Mouse (Mus musculus): ENCODE measurements around the gene Efr3b. TPM values are rescaled to one million over a fixed set of nuclear protein-coding genes. Genes with fewer than 3 reads are reported as not detected.

Gene Efr3b
- polyA plus RNA-seq, 1 experiment from 2014 or later, result 0.92 TPM

- Histone ChIP-seq H3K27ac (no peak overlapping the region), H3K36me3 (ENCODE audit: inconsistent target) (no peaks in the 10 kb centered on the region), H3K4me3 (ENCODE audit: inconsistent target) (no peak overlapping the region), H3K79me2 (ENCODE audit: inconsistent target) (no peaks in the 10 kb centered on the region)
- WGBS (ENCODE audit: missing documents), result 59% methylated on average over 4 of the region's 4 CpGs
Observed at GRCm38 (mm10) chr12:4054845-4055244, 16.1 kb upstream of the Efr3b start.

- Histone ChIP-seq H3K79me2 (ENCODE audit: inconsistent target) (no peaks in the 10 kb centered on the region), H3K4me3 (ENCODE audit: inconsistent target) (no peak overlapping the region), H3K36me3 (ENCODE audit: inconsistent target) (no peaks in the 10 kb centered on the region), H3K27ac (no peak overlapping the region)
- 83% methylated on average over 3 of the region's 3 CpGs for WGBS (ENCODE audit: missing documents)
Observed at GRCm38 (mm10) chr12:4053643-4054042, 14.9 kb upstream of the Efr3b start.

GRCm38 (mm10) chr12:4050861-4051425 is 12.2 kb upstream of the Efr3b start:
- 86% methylated on average over 9 of the region's 9 CpGs for WGBS (ENCODE audit: missing documents)
- H3K79me2 ChIP-seq (ENCODE audit: inconsistent target), result no peaks in the 10 kb centered on the region
- H3K4me3 ChIP-seq (ENCODE audit: inconsistent target), result no peak overlapping the region
- H3K36me3 ChIP-seq (ENCODE audit: inconsistent target), result no peaks in the 10 kb centered on the region
- H3K27ac ChIP-seq, result no peak overlapping the region

GRCm38 (mm10) chr12:4048031-4048430 is 9.3 kb upstream of the Efr3b start:
- Histone ChIP-seq H3K4me3 (ENCODE audit: inconsistent target) (no peak overlapping the region), H3K79me2 (ENCODE audit: inconsistent target) (no peaks in the 10 kb centered on the region), H3K36me3 (ENCODE audit: inconsistent target) (no peaks in the 10 kb centered on the region), H3K27ac (no peak overlapping the region)
- 13% methylated on average over 6 of the region's 6 CpGs for WGBS (ENCODE audit: missing documents)

- Histone ChIP-seq H3K4me3 (ENCODE audit: inconsistent target) (no peak overlapping the region), H3K27ac (no peak overlapping the region), H3K36me3 (ENCODE audit: inconsistent target) (no peaks in the 10 kb centered on the region), H3K79me2 (ENCODE audit: inconsistent target) (no peaks in the 10 kb centered on the region)
- WGBS (ENCODE audit: missing documents), result 50% methylated on average over 1 of the region's 1 CpGs
Observed at GRCm38 (mm10) chr12:4045992-4046391, 7.3 kb upstream of the Efr3b start.

- H3K79me2 ChIP-seq (ENCODE audit: inconsistent target), result no peaks in the 10 kb centered on the region
- no peaks in the 10 kb centered on the region for H3K36me3 ChIP-seq (ENCODE audit: inconsistent target)
- H3K27ac ChIP-seq, result no peak overlapping the region
- no peak overlapping the region for H3K4me3 ChIP-seq (ENCODE audit: inconsistent target)
- WGBS (ENCODE audit: missing documents), result 77% methylated on average over 5 of the region's 5 CpGs
Observed at GRCm38 (mm10) chr12:4042411-4042810, 3.7 kb upstream of the Efr3b start.

GRCm38 (mm10) chr12:4039046-4039445 is 331 bp upstream of the Efr3b start:
- H3K4me3 ChIP-seq (ENCODE audit: inconsistent target), result no peak overlapping the region
- no peaks in the 10 kb centered on the region for H3K79me2 ChIP-seq (ENCODE audit: inconsistent target)
- H3K36me3 ChIP-seq (ENCODE audit: inconsistent target), result no peaks in the 10 kb centered on the region
- WGBS (ENCODE audit: missing documents), result 11% methylated on average over 6 of the region's 13 CpGs
- no peak overlapping the region for H3K27ac ChIP-seq

- Histone ChIP-seq H3K4me3 (ENCODE audit: inconsistent target) (no peak overlapping the region), H3K27ac (no peak overlapping the region), H3K36me3 (ENCODE audit: inconsistent target) (no peaks in the 10 kb centered on the region), H3K79me2 (ENCODE audit: inconsistent target) (no peaks in the 10 kb centered on the region)
- 48% methylated on average over 5 of the region's 5 CpGs for WGBS (ENCODE audit: missing documents)
Observed at GRCm38 (mm10) chr12:4037511-4037910, 1.2 kb downstream of the Efr3b start.

- H3K79me2 ChIP-seq (ENCODE audit: inconsistent target), result no peaks in the 10 kb centered on the region
- WGBS (ENCODE audit: missing documents), result 93% methylated on average over 5 of the region's 5 CpGs
- H3K27ac ChIP-seq, result no peak overlapping the region
- no peak overlapping the region for H3K4me3 ChIP-seq (ENCODE audit: inconsistent target)
- H3K36me3 ChIP-seq (ENCODE audit: inconsistent target), result no peaks in the 10 kb centered on the region
Observed at GRCm38 (mm10) chr12:4036157-4036556, 2.6 kb downstream of the Efr3b start.

- Histone ChIP-seq H3K4me3 (ENCODE audit: inconsistent target) (no peak overlapping the region), H3K79me2 (ENCODE audit: inconsistent target) (no peaks in the 10 kb centered on the region), H3K36me3 (ENCODE audit: inconsistent target) (no peaks in the 10 kb centered on the region), H3K27ac (no peak overlapping the region)
- 6% methylated on average over 4 of the region's 4 CpGs for WGBS (ENCODE audit: missing documents)
Observed at GRCm38 (mm10) chr12:4029064-4029463, 9.7 kb downstream of the Efr3b start.

GRCm38 (mm10) chr12:4028516-4028915 is 10.2 kb downstream of the Efr3b start:
- 62% methylated on average over 11 of the region's 11 CpGs for WGBS (ENCODE audit: missing documents)
- no peaks in the 10 kb centered on the region for H3K79me2 ChIP-seq (ENCODE audit: inconsistent target)
- no peak overlapping the region for H3K27ac ChIP-seq
- no peak overlapping the region for H3K4me3 ChIP-seq (ENCODE audit: inconsistent target)
- no peaks in the 10 kb centered on the region for H3K36me3 ChIP-seq (ENCODE audit: inconsistent target)

- WGBS (ENCODE audit: missing documents), result 44% methylated on average over 5 of the region's 5 CpGs
- Histone ChIP-seq H3K79me2 (ENCODE audit: inconsistent target) (no peaks in the 10 kb centered on the region), H3K27ac (no peak overlapping the region), H3K4me3 (ENCODE audit: inconsistent target) (no peak overlapping the region), H3K36me3 (ENCODE audit: inconsistent target) (no peaks in the 10 kb centered on the region)
Observed at GRCm38 (mm10) chr12:4024356-4024755, 14.4 kb downstream of the Efr3b start.

- Histone ChIP-seq H3K27ac (no peak overlapping the region), H3K4me3 (ENCODE audit: inconsistent target) (no peak overlapping the region), H3K36me3 (ENCODE audit: inconsistent target) (no peaks in the 10 kb centered on the region), H3K79me2 (ENCODE audit: inconsistent target) (no peaks in the 10 kb centered on the region)
- 97% methylated on average over 12 of the region's 14 CpGs for WGBS (ENCODE audit: missing documents)
Observed at GRCm38 (mm10) chr12:4023501-4023900, 15.2 kb downstream of the Efr3b start.

- Histone ChIP-seq H3K36me3 (ENCODE audit: inconsistent target) (no peaks in the 10 kb centered on the region), H3K4me3 (ENCODE audit: inconsistent target) (no peak overlapping the region), H3K27ac (no peak overlapping the region), H3K79me2 (ENCODE audit: inconsistent target) (no peaks in the 10 kb centered on the region)
- 22% methylated on average over 7 of the region's 7 CpGs for WGBS (ENCODE audit: missing documents)
Observed at GRCm38 (mm10) chr12:4022845-4023244, 15.9 kb downstream of the Efr3b start.

- no peak overlapping the region for H3K27ac ChIP-seq
- no peaks in the 10 kb centered on the region for H3K79me2 ChIP-seq (ENCODE audit: inconsistent target)
- H3K4me3 ChIP-seq (ENCODE audit: inconsistent target), result no peak overlapping the region
- 80% methylated on average over 8 of the region's 8 CpGs for WGBS (ENCODE audit: missing documents)
- H3K36me3 ChIP-seq (ENCODE audit: inconsistent target), result no peaks in the 10 kb centered on the region
Observed at GRCm38 (mm10) chr12:4020505-4020904, 18.2 kb downstream of the Efr3b start.

GRCm38 (mm10) chr12:4016321-4016720 is 22.4 kb downstream of the Efr3b start:
- WGBS (ENCODE audit: missing documents), result 76% methylated on average over 7 of the region's 7 CpGs
- no peaks in the 10 kb centered on the region for H3K36me3 ChIP-seq (ENCODE audit: inconsistent target)
- H3K4me3 ChIP-seq (ENCODE audit: inconsistent target), result no peak overlapping the region
- no peak overlapping the region for H3K27ac ChIP-seq
- H3K79me2 ChIP-seq (ENCODE audit: inconsistent target), result no peaks in the 10 kb centered on the region

Data from macrophage (primary cell).